Mouse (Mus musculus): ENCODE measurements around the gene Polr3e. TPM values are rescaled to one million over a fixed set of nuclear protein-coding genes. Genes with fewer than 3 reads are reported as not detected.

The Polr3e gene
- total and polyA plus RNA-seq, 3 experiments, result 39.1 to 50.1 TPM; not detected in 1

DNA sequence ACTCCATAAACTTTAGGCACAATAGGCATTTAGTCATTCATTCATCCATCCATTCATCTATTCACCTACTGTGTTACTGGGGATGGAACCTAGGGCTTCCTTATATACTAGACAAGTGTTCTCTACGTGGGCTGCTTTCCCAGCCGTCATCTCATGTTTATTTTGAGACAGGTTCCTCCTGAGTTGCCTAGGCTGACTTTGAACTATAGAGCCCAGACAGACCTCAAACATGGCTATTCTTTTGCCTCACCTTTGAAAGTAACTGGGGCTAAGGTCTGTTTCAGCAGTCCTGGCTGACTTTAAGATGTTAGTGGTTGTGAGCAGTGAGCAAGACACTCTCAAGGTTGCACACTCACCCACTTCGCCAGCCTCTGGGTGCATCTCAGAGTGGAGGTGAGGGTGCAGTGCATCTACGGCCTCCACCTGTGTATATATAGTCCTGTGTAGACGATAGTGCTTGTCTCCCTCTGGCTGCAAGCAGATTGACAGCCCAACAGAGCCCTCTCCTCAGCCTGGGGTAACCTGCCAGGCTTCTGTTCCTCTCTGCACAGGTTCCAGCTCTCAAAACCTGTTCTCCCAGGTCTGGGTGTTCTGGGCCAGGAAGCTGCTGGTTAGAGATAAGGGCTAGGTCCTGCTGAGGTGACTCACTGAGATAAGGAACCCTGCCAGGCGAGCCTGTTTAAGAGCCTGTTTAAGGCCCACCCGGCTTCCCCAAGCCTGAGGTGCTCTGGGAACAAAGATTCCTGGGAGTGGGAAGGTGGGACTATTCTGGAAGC lies 42.6 kb upstream of the Polr3e start:
- Histone ChIP-seq H3K4me1 (ENCODE audit: control insufficient read depth in 1 of 2, insufficient read depth in 2 of 2, low read length in 2 of 2) (peaks cover 15 to 29% of the 10 kb centered on the region in 2 experiments), H3K4me3 (ENCODE audit: control insufficient read depth in 1 of 2, insufficient read depth in 1 of 2, low read depth in 2 of 2, low read length in 2 of 2) (no peak overlapping the region), H3K27ac (ENCODE audit: control insufficient read depth, low read depth, low read length) (peak overlapping the region; percentile 81), H3K36me3 (ENCODE audit: control insufficient read depth in 1 of 2, insufficient read depth in 2 of 2, low read length in 2 of 2) (peaks cover 0 to 31% of the 10 kb centered on the region in 2 experiments; a peak in 2 of 4 replicates), H3K9ac (ENCODE audit: control insufficient read depth, low read depth, low read length, poor library complexity, severe bottlenecking) (peak overlapping the region; percentile 24; the same call in 1 of the 2 replicates), H3K9me3 (replicated peaks; ENCODE audit: insufficient read depth, low read length) (no peaks in the 10 kb centered on the region), H3K79me2 (ENCODE audit: control insufficient read depth, insufficient read depth, low read length, poor library complexity) (no peaks in the 10 kb centered on the region), H3K27me3 (ENCODE audit: control insufficient read depth in 1 of 2, insufficient read depth in 2 of 2, low read length in 2 of 2) (no peaks in the 10 kb centered on the region)
- peak; percentile 94 to 98 for TF ChIP-seq EP300 (IDR thresholded peaks at IDR 0.05; ENCODE audit: low read depth in 1 of 2, low read length in 2 of 2)
- TF ChIP-seq USF1 (IDR thresholded peaks at IDR 0.05; ENCODE audit: low read depth, low read length), result no peak
- TF ChIP-seq RAD21 (IDR thresholded peaks at IDR 0.05; ENCODE audit: low read depth, low read length), result no peak
- TF ChIP-seq JUND (IDR thresholded peaks at IDR 0.05; ENCODE audit: low read depth, low read length), result peak; percentile 89
- peak in 1 of 2 experiments; percentile 31; a peak in 1 of 4 replicates for TF ChIP-seq POLR2A (IDR thresholded peaks at IDR 0.05; ENCODE audit: control insufficient read depth in 1 of 2, insufficient read depth in 1 of 2, low read depth in 1 of 2, low read length in 2 of 2, poor library complexity in 1 of 2)
- TF ChIP-seq ZKSCAN1 (IDR thresholded peaks at IDR 0.05; ENCODE audit: low read depth, low read length), result no peak
- TF ChIP-seq ETS1 (IDR thresholded peaks at IDR 0.05; ENCODE audit: low read depth, low read length), result peak; percentile 89
- TF ChIP-seq ZNF384 (IDR thresholded peaks at IDR 0.05; ENCODE audit: low read depth, low read length), result no peak
- TF ChIP-seq GATA1 (IDR thresholded peaks at IDR 0.05; ENCODE audit: low read depth, low read length), result peak; percentile 98
- 0 out of 2 replicates have a peak, but pooled peaks have one; percentile 21 for TF ChIP-seq CHD1 (IDR thresholded peaks at IDR 0.05; ENCODE audit: low read depth, low read length)
- TF ChIP-seq MAZ (IDR thresholded peaks at IDR 0.05; ENCODE audit: low read depth, low read length), result peak; percentile 82; the same call in 1 of the 2 replicates
- TF ChIP-seq TCF12 (IDR thresholded peaks at IDR 0.05; ENCODE audit: low read depth, low read length), result peak; percentile 99
- TF ChIP-seq RCOR1 (IDR thresholded peaks at IDR 0.05; ENCODE audit: low read depth, low read length), result peak; percentile 85
- peak; percentile 73; the same call in 1 of the 2 replicates for TF ChIP-seq SIN3A (IDR thresholded peaks at IDR 0.05; ENCODE audit: low read length)
- TF ChIP-seq NELFE (IDR thresholded peaks at IDR 0.05; ENCODE audit: low read depth, low read length), result no peak
- TF ChIP-seq TAL1 (IDR thresholded peaks at IDR 0.05; ENCODE audit: low read length), result peak; percentile 99
- 0 out of 2 replicates have a peak, but pooled peaks have one; percentile 15 for TF ChIP-seq TBP (IDR thresholded peaks at IDR 0.05; ENCODE audit: low read depth, low read length)
- DNase-seq (ENCODE audit: low read depth, low spot score), result peak; percentile 92

DNA sequence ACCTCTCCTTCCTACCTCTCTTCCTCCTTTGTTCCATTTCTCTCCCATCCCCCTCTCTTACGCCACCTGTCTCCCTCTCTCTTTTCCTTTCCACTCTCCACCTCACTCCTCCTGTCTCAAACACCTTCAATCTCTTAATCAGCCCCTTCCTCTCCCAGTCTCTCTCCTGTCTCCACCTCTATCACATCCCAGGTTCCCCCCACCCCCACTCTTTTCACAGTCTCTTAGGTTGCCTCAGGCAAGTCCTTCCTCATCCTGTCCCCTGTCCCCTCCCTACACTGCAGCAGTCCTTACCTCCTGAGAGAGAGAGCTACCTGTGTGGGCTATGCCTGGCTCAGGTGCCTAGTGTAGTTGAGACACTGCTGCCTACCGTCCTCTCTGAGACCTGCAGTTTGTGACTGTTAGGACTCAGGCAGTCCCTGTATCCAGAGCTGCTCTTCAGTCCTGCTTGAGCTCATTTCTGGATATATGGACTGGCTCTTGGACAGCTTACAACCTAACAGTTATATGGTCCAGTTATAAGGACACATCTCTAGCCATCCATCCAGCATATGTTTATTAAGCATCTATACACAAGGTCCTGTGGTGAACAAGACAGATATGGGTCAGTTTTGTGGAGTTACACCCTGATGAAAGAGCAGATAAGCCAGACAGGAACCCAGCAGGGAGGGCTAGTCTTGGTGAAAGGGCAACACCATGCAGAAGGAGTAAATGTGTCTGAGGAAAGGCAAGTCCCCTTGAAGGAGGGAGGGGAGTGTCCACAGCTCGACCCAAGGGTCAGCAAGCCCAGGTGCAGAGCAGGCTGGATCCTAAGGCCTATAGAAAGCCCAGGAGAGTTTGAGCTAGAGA lies 41.8 kb upstream of the Polr3e start:
- peaks cover 0 to 39% of the 10 kb centered on the region in 2 experiments; a peak in 3 of 4 replicates for H3K36me3 ChIP-seq (ENCODE audit: control insufficient read depth in 1 of 2, insufficient read depth in 2 of 2, low read length in 2 of 2)
- H3K9me3 ChIP-seq (replicated peaks; ENCODE audit: insufficient read depth, low read length), result no peaks in the 10 kb centered on the region
- peak; percentile 53 for DNase-seq (ENCODE audit: low read depth, low spot score)
- H3K9ac ChIP-seq (ENCODE audit: control insufficient read depth, low read depth, low read length, poor library complexity, severe bottlenecking), result peak overlapping the region; percentile 24
- H3K27me3 ChIP-seq (ENCODE audit: control insufficient read depth in 1 of 2, insufficient read depth in 2 of 2, low read length in 2 of 2), result no peaks in the 10 kb centered on the region
- no peaks in the 10 kb centered on the region for H3K79me2 ChIP-seq (ENCODE audit: control insufficient read depth, insufficient read depth, low read length, poor library complexity)
- H3K4me3 ChIP-seq (ENCODE audit: control insufficient read depth in 1 of 2, insufficient read depth in 1 of 2, low read depth in 2 of 2, low read length in 2 of 2), result no peak overlapping the region
- H3K27ac ChIP-seq (ENCODE audit: control insufficient read depth, low read depth, low read length), result peak overlapping the region; percentile 81
- peaks cover 19 to 37% of the 10 kb centered on the region in 2 experiments for H3K4me1 ChIP-seq (ENCODE audit: control insufficient read depth in 1 of 2, insufficient read depth in 2 of 2, low read length in 2 of 2)
- TF ChIP-seq ZKSCAN1 (IDR thresholded peaks at IDR 0.05; ENCODE audit: low read depth, low read length) (no peak), HCFC1 (IDR thresholded peaks at IDR 0.05; ENCODE audit: low read depth, low read length) (no peak), CTCF (IDR thresholded peaks at IDR 0.05 in 2 of 3, conservative IDR thresholded peaks at IDR 0.05 in 1 of 3; ENCODE audit: control insufficient read depth in 1 of 3, insufficient read depth in 1 of 3, low read depth in 2 of 3, low read length in 3 of 3, poor library complexity in 1 of 3, severe bottlenecking in 1 of 3) (no peak), CHD1 (IDR thresholded peaks at IDR 0.05; ENCODE audit: low read depth, low read length) (0 out of 2 replicates have a peak, but pooled peaks have one; percentile 32), UBTF (IDR thresholded peaks at IDR 0.05; ENCODE audit: borderline replicate concordance, insufficient read depth, low read depth, low read length) (no peak), MAX (IDR thresholded peaks at IDR 0.05; ENCODE audit: low read length) (no peak), USF2 (IDR thresholded peaks at IDR 0.05; ENCODE audit: borderline replicate concordance in 1 of 2, insufficient read depth in 1 of 2, low read depth in 1 of 2, low read length in 2 of 2) (no peak), SMC3 (IDR thresholded peaks at IDR 0.05; ENCODE audit: low read depth, low read length) (no peak), E2F4 (IDR thresholded peaks at IDR 0.05; ENCODE audit: borderline replicate concordance, low read depth, low read length) (no peak), TAL1 (IDR thresholded peaks at IDR 0.05; ENCODE audit: low read length) (no peak), ZNF384 (IDR thresholded peaks at IDR 0.05; ENCODE audit: low read depth, low read length) (no peak), GABPA (IDR thresholded peaks at IDR 0.05; ENCODE audit: low read depth, low read length) (no peak), POLR2A (IDR thresholded peaks at IDR 0.05; ENCODE audit: control insufficient read depth in 1 of 2, insufficient read depth in 1 of 2, low read depth in 1 of 2, low read length in 2 of 2, poor library complexity in 1 of 2) (no peak; a peak in 1 of 4 replicates), CHD2 (IDR thresholded peaks at IDR 0.05; ENCODE audit: low read length) (no peak), ZMIZ1 (IDR thresholded peaks at IDR 0.05; ENCODE audit: low read depth, low read length) (no peak), ETS1 (IDR thresholded peaks at IDR 0.05; ENCODE audit: low read depth, low read length) (0 out of 2 replicates have a peak, but pooled peaks have one; percentile 23)

All from MEL (cell line).